Mouse (Mus musculus) thymus, adult 18-20 months (tissue): ENCODE data around the gene Klk8.
A peak's percentile ranks its signal among the peaks of the same experiment; 100 is the strongest.

Source experiments
- DNase-seq, 2 experiments: peaks; one replicate each; pipeline ENCODE4 v3.0.0; 2022; ENCODE audit warnings: mixed read lengths in 2 of 2

Gene Klk8

GRCm38 (mm10) chr7:43796355-43796754 is 1.0 kb upstream of the Klk8 start:
- no peak for DNase-seq

- DNase-seq = peak; percentile 22 to 36
These were observed 576 bp downstream of the Klk8 start for GRCm38 (mm10) chr7:43797844-43798462.

GRCm38 (mm10) chr7:43799876-43800275 is 2.5 kb downstream of the Klk8 start:
- DNase-seq = no peak

- no peak for DNase-seq
These were observed 13.6 kb downstream of the Klk8 start, which contains the start of gene Klk7 for GRCm38 (mm10) chr7:43810994-43811393. Gene Klk7 (plus strand): TSS chr7:43811294.

GRCm38 (mm10) chr7:43815211-43815610 is 17.8 kb downstream of the Klk8 start:
- DNase-seq = no peak

- no peak for DNase-seq
These were observed 19.4 kb downstream of the Klk8 start for GRCm38 (mm10) chr7:43816746-43817145.

- DNase-seq = no peak
These were observed 24.2 kb downstream of the Klk8 start for GRCm38 (mm10) chr7:43821581-43821980.

GRCm38 (mm10) chr7:43824199-43824598 is 26.8 kb downstream of the Klk8 start, which contains the start of gene Klk6:
Gene Klk6 (plus strand): TSS chr7:43824499.
- DNase-seq = no peak

GRCm38 (mm10) chr7:43826056-43826455 is 28.7 kb downstream of the Klk8 start:
- no peak for DNase-seq

GRCm38 (mm10) chr7:43827706-43828105 is 30.3 kb downstream of the Klk8 start:
- no peak for DNase-seq

- no peak for DNase-seq
These were observed 31.6 kb downstream of the Klk8 start for GRCm38 (mm10) chr7:43829006-43829405.

- no peak for DNase-seq
These were observed 44.3 kb downstream of the Klk8 start, which contains the start of gene Klk5 for GRCm38 (mm10) chr7:43841701-43842100. Gene Klk5 (plus strand): TSS chr7:43841971.

- no peak for DNase-seq
These were observed 46.4 kb downstream of the Klk8 start for GRCm38 (mm10) chr7:43843801-43844200.

GRCm38 (mm10) chr7:43851616-43852015 is 54.2 kb downstream of the Klk8 start:
- no peak for DNase-seq
